8 mouse cellular contexts compared by ENCODE assay signal in genomic region chr10:24621572-24621971, GRCm38 (mm10). TPM values are rescaled to one million over a fixed set of nuclear protein-coding genes. Genes with fewer than 3 reads are reported as not detected.
DNase-seq lines count a peak whose midpoint lies in the region; ATAC-seq and TF ChIP-seq lines count a peak whose summit lies in the region.

No protein-coding gene starts in this region.

- no peaks in the 10 kb centered on the region for H3K36me3 ChIP-seq in thymus, adult 2 months (ENCODE audit: control insufficient read depth, insufficient read depth, low read length)

- peak; percentile 75; the same call in 1 of the 2 replicates for TF ChIP-seq CTCF in thymus, adult 2 months (IDR thresholded peaks at IDR 0.05; ENCODE audit: borderline replicate concordance, control insufficient read depth, extremely low read depth, insufficient read depth, low read length, poor library complexity)

- ATAC-seq in common myeloid progenitor, adult 5-6 weeks (replicated peaks; ENCODE audit: low read depth, poor library complexity, severe bottlenecking) = peak; percentile 72
- peak; percentile 56; a peak in 3 of 4 replicates for ATAC-seq in hematopoietic stem cell, adult 5-6 weeks (replicated peaks in 1 of 2; ENCODE audit: insufficient read depth in 1 of 2, low FRiP score in 2 of 2, low TSS enrichment in 1 of 2, low read depth in 1 of 2, poor library complexity in 2 of 2, severe bottlenecking in 2 of 2)

- no peak overlapping the region for H3K4me3 ChIP-seq in thymus, adult 2 months (ENCODE audit: control insufficient read depth, insufficient read depth, low read length)

- DNase-seq in gastrocnemius, adult 18-20 months (ENCODE audit: low spot score) = peak; percentile 63
- no peak for DNase-seq in gastrocnemius, postnatal 25 days
- DNase-seq in thymus, adult 2 months = peak; percentile 70
- DNase-seq in thymus, adult 18-20 months = no peak
- DNase-seq in lung, postnatal 14 days = peak; percentile 77
- DNase-seq in spleen, postnatal 10 days (ENCODE audit: low spot score in 2 of 2) = peak; percentile 61 to 73

- WGBS in thymus, adult 2 months = 22% methylated on average over 9 of the region's 9 CpGs

- H3K27me3 ChIP-seq in thymus, adult 2 months (ENCODE audit: control insufficient read depth, insufficient read depth, low read length) = no peaks in the 10 kb centered on the region

- no peak overlapping the region for H3K27ac ChIP-seq in thymus, adult 2 months (ENCODE audit: control insufficient read depth, insufficient read depth, low read length)

- H3K4me1 ChIP-seq in thymus, adult 2 months (replicated peaks; ENCODE audit: control insufficient read depth, insufficient read depth, low read length) = no peaks in the 10 kb centered on the region

- no peak for TF ChIP-seq POLR2A in thymus, adult 2 months (IDR thresholded peaks at IDR 0.05; ENCODE audit: control insufficient read depth, extremely low read depth, insufficient read depth, low read length, poor library complexity)

RNA-seq across cellular contexts. Expression of gene Ccn2, which starts 26.3 kb away (rescaled TPM):
- 10 to 100 TPM; 16.5 to 53.2 TPM for total RNA-seq in gastrocnemius, adult 18-20 months (2021)
- total RNA-seq in gastrocnemius, postnatal 25 days (2021) = 10 to 100 TPM; 13.2 to 28.1 TPM
- 14.1 and 19.7 TPM in 2 replicates for polyA plus RNA-seq in thymus, adult 2 months (2012; rRNA removed)
- total RNA-seq in common myeloid progenitor, adult 5-6 weeks (2017) = not detected in 2 replicates
- not detected in 2 replicates for total RNA-seq in hematopoietic stem cell, adult 5-6 weeks (2017)

Comparison
In these comparisons a context has a peak if more than half of its experiments do, and no peak if none do; other contexts are left out.
1. DNase-seq: peak in gastrocnemius, adult 18-20 months (single experiment), thymus, adult 2 months (single experiment), lung, postnatal 14 days (single experiment) and spleen, postnatal 10 days (2 of 2); none in gastrocnemius, postnatal 25 days (single experiment) and thymus, adult 18-20 months (0 of 2).
2. RNA of gene Ccn2, which starts 26.3 kb away (total RNA-seq): 16.5 to 53.2 TPM in gastrocnemius, adult 18-20 months and 13.2 to 28.1 TPM in gastrocnemius, postnatal 25 days; not detected in common myeloid progenitor, adult 5-6 weeks and not detected in hematopoietic stem cell, adult 5-6 weeks; every median in the first group is over 10 times any median in the second.